Mouse (Mus musculus) forebrain, embryonic 14.5 days (tissue): ENCODE measurements around the gene Zfp365. TPM values are rescaled to one million over a fixed set of nuclear protein-coding genes. Genes with fewer than 3 reads are reported as not detected.

ENCODE experiments used
- ATAC-seq: fragments of 200-750 bp; cut with Nextera tagmentation; 2 replicates; pipeline ENCODE4 v1.8.0; 2017; ENCODE audit warnings: mild to moderate bottlenecking, moderate library complexity
- DNase-seq: peaks from one replicate; pipeline ENCODE4 v3.0.0-alpha.2; 2015; ENCODE audit warnings: low spot score
- H3K27ac ChIP-seq: fragments of 300-500 bp; sonication (generic); 2 replicates; pipeline ENCODE4 v1.5.1; 2014; ENCODE audit warnings: low read depth, mild to moderate bottlenecking, control low read depth, low read length, moderate library complexity
- H3K27me3 ChIP-seq: fragments of 300-500 bp; sonication (generic); replicated peaks from 2 replicates; pipeline ENCODE4 v1.6.1; 2014; ENCODE audit warnings: low read length, control low read depth, mixed read lengths; ENCODE audit not compliant: control insufficient read depth, insufficient read depth
- H3K36me3 ChIP-seq: fragments of 300-500 bp; sonication (generic); 2 replicates; pipeline ENCODE4 v1.6.1; 2014; ENCODE audit warnings: low read length, control low read depth; ENCODE audit not compliant: control insufficient read depth, insufficient read depth
- H3K4me1 ChIP-seq: fragments of 300-500 bp; sonication (generic); 2 replicates; pipeline ENCODE4 v1.6.1; 2014; ENCODE audit warnings: antibody characterized with exemption, low read length, control low read depth; ENCODE audit not compliant: control insufficient read depth, insufficient read depth
- H3K4me2 ChIP-seq: fragments of 300-500 bp; sonication (generic); 2 replicates; pipeline ENCODE4 v1.6.1; 2014; ENCODE audit warnings: mild to moderate bottlenecking, control low read depth, low read length
- H3K4me3 ChIP-seq: fragments of 300-500 bp; sonication (generic); 2 replicates; pipeline ENCODE4 v1.5.1; 2014; ENCODE audit warnings: low read depth, low read length, control low read depth
- H3K9ac ChIP-seq: fragments of 300-500 bp; sonication (generic); 2 replicates; pipeline ENCODE4 v1.6.1; 2014; ENCODE audit warnings: mild to moderate bottlenecking, low read length, control low read depth, moderate library complexity
- H3K9me3 ChIP-seq: fragments of 300-500 bp; sonication (generic); replicated peaks from 2 replicates; pipeline ENCODE4 v1.6.1; 2016; ENCODE audit warnings: low read length, control low read depth, mixed read lengths; ENCODE audit not compliant: control insufficient read depth
- WGBS: fragments of 180-500 bp; shearing (Covaris S2); extraction: QIAGEN DNeasy Blood & Tissue Kit; methylation state at CpG from one replicate; pipeline ENCODE4 v1.1.7; 2014; 5-methylcytosine and 5-hydroxymethylcytosine counted together
- polyA plus RNA-seq: library from polyadenylated mRNA; unstranded; fragments of >200 nt; fragmentation: Nextera tagmentation; extraction: Ambion mirVana; gene quantifications from 2 replicates; pipeline ENCODE4 v1.2.1, GENCODE M21; 2014

The Zfp365 gene
- polyA plus RNA-seq, 1 experiment from 2014 or later, result 1.2 TPM

DNA sequence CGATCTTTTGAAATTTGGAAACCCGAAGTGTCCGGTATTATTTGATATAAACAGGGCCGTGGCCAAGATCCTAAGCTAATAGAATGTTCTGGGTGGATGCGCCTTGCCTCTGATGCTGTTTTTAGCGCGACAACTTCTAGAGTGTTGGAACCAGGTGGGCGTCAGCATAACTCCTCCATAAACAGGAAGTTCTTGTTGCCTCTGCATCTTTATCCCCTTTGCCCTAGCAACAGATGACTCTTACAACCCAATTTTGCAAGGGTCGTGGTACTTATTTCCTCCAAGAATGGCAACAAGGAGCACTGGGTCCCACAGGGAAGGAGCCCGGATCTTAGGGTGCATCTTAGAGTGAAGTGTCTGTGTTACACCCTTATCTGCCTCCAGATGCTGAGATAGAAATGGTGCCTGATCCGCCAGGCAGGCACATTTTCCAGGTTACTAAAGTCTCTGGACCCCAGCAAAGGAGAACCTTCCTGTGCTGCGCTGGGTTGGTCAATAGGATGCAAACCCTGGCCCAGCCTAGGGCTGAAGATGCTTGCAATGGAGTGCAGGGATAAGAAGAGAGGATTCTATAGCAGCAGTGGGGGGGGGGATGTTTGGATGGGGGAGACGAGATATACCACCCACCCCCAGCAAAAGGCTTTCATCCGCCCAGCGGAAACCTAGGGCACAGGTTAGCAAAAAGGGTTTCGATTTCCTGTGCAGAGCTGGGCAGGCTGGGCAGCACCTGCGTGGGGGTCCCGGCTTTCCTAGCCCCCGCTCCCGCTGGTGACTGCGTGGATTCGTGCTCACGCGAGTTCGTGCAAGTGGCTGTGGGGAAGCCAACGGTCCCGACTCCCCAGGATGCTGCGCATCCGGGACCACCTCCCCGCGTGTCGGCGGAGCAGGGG lies 770 bp downstream of the Zfp365 start:
- ATAC-seq (peak; percentile 54), DNase-seq (no peak)
- Histone ChIP-seq H3K27me3 (no peaks in the 10 kb centered on the region), H3K9ac (peak overlapping the region; percentile 76), H3K9me3 (no peaks in the 10 kb centered on the region), H3K36me3 (no peaks in the 10 kb centered on the region), H3K4me3 (peak overlapping the region; percentile 61), H3K4me2 (peak overlapping the region; percentile 95), H3K27ac (no peak overlapping the region), H3K4me1 (no peaks in the 10 kb centered on the region)
- 20% methylated on average over 33 of the region's 33 CpGs for whole genome bisulfite sequencing

GRCm38 (mm10) chr10:67907931-67908330 lies 4.5 kb downstream of the Zfp365 start:
- Histone ChIP-seq H3K4me1 (no peaks in the 10 kb centered on the region), H3K9me3 (no peaks in the 10 kb centered on the region), H3K4me3 (no peak overlapping the region), H3K9ac (no peak overlapping the region), H3K27ac (no peak overlapping the region), H3K27me3 (no peaks in the 10 kb centered on the region), H3K4me2 (no peak overlapping the region), H3K36me3 (no peaks in the 10 kb centered on the region)
- WGBS, result 88% methylated on average over 4 of the region's 4 CpGs
- DNase-seq, result no peak
- ATAC-seq, result no peak

- Histone ChIP-seq H3K27ac (no peak overlapping the region), H3K4me1 (no peaks in the 10 kb centered on the region), H3K27me3 (no peaks in the 10 kb centered on the region), H3K4me2 (no peak overlapping the region), H3K4me3 (no peak overlapping the region), H3K36me3 (no peaks in the 10 kb centered on the region), H3K9ac (no peak overlapping the region), H3K9me3 (no peaks in the 10 kb centered on the region)
- 97% methylated on average over 2 of the region's 2 CpGs for WGBS
- no peak for ATAC-seq
- no peak for DNase-seq
These were observed 5.5 kb downstream of the Zfp365 start for GRCm38 (mm10) chr10:67906926-67907325.

GRCm38 (mm10) chr10:67906063-67906462 lies 6.4 kb downstream of the Zfp365 start:
- Histone ChIP-seq H3K4me1 (no peaks in the 10 kb centered on the region), H3K27me3 (no peaks in the 10 kb centered on the region), H3K36me3 (no peaks in the 10 kb centered on the region), H3K27ac (no peak overlapping the region), H3K4me3 (no peak overlapping the region), H3K9me3 (no peaks in the 10 kb centered on the region), H3K4me2 (no peak overlapping the region), H3K9ac (no peak overlapping the region)
- no peak for DNase-seq
- no peak for ATAC-seq
- 86% methylated on average over 4 of the region's 4 CpGs for WGBS

GRCm38 (mm10) chr10:67903387-67903786 lies 9.1 kb downstream of the Zfp365 start:
- H3K9me3 ChIP-seq, result no peaks in the 10 kb centered on the region
- no peaks in the 10 kb centered on the region for H3K27me3 ChIP-seq
- whole genome bisulfite sequencing, result 79% methylated on average over 7 of the region's 7 CpGs
- no peak overlapping the region for H3K27ac ChIP-seq
- H3K4me2 ChIP-seq, result no peak overlapping the region
- DNase-seq (no peak), ATAC-seq (no peak)
- no peaks in the 10 kb centered on the region for H3K4me1 ChIP-seq
- no peaks in the 10 kb centered on the region for H3K36me3 ChIP-seq
- no peak overlapping the region for H3K4me3 ChIP-seq
- no peak overlapping the region for H3K9ac ChIP-seq

- no peak overlapping the region for H3K27ac ChIP-seq
- H3K4me3 ChIP-seq, result no peak overlapping the region
- H3K9me3 ChIP-seq, result no peaks in the 10 kb centered on the region
- no peaks in the 10 kb centered on the region for H3K27me3 ChIP-seq
- no peaks in the 10 kb centered on the region for H3K36me3 ChIP-seq
- WGBS, result 4% methylated on average over 5 of the region's 5 CpGs
- ATAC-seq (no peak), DNase-seq (peak; percentile 28)
- H3K9ac ChIP-seq, result no peak overlapping the region
- H3K4me2 ChIP-seq, result no peak overlapping the region
- H3K4me1 ChIP-seq, result no peaks in the 10 kb centered on the region
These were observed 11.3 kb downstream of the Zfp365 start for GRCm38 (mm10) chr10:67901179-67901578.

DNA sequence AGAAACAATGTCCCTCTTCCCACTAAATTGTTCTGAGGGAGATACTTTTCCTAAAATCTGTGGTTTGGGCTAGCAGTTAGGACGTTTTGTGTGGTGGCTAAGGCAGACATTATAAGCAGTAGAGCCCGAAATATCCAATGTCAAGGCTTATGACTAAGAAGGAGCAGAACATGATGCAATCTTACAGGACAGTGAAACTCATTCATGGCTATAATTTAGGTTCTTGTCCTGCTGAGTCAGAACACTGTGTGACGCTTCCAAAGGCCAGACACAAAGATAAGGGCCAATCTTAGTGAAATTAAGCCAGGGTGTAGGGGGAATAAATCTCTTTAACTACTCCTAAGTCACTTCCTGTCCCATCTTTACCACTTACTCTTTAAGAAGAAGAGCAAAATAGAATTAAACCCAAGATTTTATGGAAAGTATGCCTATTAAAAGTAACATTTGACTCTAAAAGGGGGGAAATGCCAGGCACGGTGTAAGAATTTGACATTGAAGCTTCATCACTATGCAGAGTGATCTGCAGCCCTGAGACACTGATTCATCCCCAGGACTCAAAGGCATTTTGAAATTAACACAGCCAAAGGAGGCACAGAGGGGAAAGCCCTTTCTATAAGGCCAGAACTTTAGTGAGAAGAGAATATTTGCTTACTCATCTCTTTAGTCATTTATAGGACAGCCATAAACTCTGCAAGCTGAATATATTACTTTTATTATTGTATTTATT lies 13.3 kb downstream of the Zfp365 start:
- H3K4me3 ChIP-seq, result no peak overlapping the region
- no peaks in the 10 kb centered on the region for H3K27me3 ChIP-seq
- WGBS, result 76% methylated on average over 4 of the region's 4 CpGs
- no peaks in the 10 kb centered on the region for H3K36me3 ChIP-seq
- ATAC-seq, result no peak
- H3K9ac ChIP-seq, result no peak overlapping the region
- 0 out of 2 replicates have a peak, but pooled peaks cover 2% of the 10 kb centered on the region for H3K4me1 ChIP-seq
- H3K9me3 ChIP-seq, result no peaks in the 10 kb centered on the region
- DNase-seq, result no peak
- H3K4me2 ChIP-seq, result no peak overlapping the region
- H3K27ac ChIP-seq, result no peak overlapping the region

DNA sequence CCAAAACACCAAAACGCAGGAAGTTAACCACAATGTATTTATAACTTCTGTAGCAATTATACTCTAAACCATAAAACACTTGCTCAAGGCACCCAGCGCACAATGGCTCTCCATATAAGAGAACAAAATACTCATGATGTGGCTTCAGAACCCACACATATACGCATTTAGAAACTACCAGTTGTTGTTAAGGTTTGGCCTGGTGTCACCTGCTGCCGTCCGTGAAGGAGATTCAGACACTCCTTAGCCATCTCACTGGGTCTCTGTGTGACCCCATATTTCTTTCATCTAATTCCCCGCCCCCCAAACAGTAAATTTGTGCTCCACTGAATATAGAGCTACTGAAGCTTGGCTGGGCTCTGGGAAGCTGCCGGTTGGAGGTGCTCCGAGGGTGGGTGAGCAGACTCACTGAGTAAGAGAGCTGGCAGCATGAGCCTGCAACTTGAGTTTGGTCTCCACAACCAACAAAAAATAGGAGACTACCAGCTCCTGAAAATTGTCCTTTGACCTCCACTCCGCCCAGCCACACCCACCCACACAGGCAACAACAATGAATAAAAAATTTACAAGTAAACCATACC lies 14.0 kb downstream of the Zfp365 start:
- H3K27me3 ChIP-seq, result no peaks in the 10 kb centered on the region
- H3K9ac ChIP-seq, result no peak overlapping the region
- H3K9me3 ChIP-seq, result no peaks in the 10 kb centered on the region
- DNase-seq (no peak), ATAC-seq (no peak)
- H3K4me2 ChIP-seq, result no peak overlapping the region
- no peaks in the 10 kb centered on the region for H3K36me3 ChIP-seq
- WGBS, result 92% methylated on average over 9 of the region's 9 CpGs
- H3K4me3 ChIP-seq, result no peak overlapping the region
- no peak overlapping the region for H3K27ac ChIP-seq
- 0 out of 2 replicates have a peak, but pooled peaks cover 2% of the 10 kb centered on the region for H3K4me1 ChIP-seq
